Mouse (Mus musculus): ENCODE results near the gene Gm10974. TPM values are rescaled to one million over a fixed set of nuclear protein-coding genes. Genes with fewer than 3 reads are reported as not detected.

Gene Gm10974
- total and polyA plus RNA-seq, 3 experiments, result not detected

- H3K79me2 ChIP-seq (ENCODE audit: control insufficient read depth, insufficient read depth, low read length, poor library complexity), result no peaks in the 10 kb centered on the region
- H3K4me3 ChIP-seq (ENCODE audit: control insufficient read depth in 1 of 2, insufficient read depth in 1 of 2, low read depth in 2 of 2, low read length in 2 of 2), result no peak within 1 kb of the TSS
- TF ChIP-seq MAFK (IDR thresholded peaks at IDR 0.05; ENCODE audit: borderline replicate concordance, low read depth, low read length) (no peak), ZKSCAN1 (IDR thresholded peaks at IDR 0.05; ENCODE audit: low read depth, low read length) (no peak), TAL1 (IDR thresholded peaks at IDR 0.05; ENCODE audit: low read length) (no peak)
- no peaks in the 10 kb centered on the region for H3K4me1 ChIP-seq (ENCODE audit: control insufficient read depth in 1 of 2, insufficient read depth in 2 of 2, low read length in 2 of 2)
- no peaks in the 10 kb centered on the region for H3K36me3 ChIP-seq (ENCODE audit: control insufficient read depth in 1 of 2, insufficient read depth in 2 of 2, low read length in 2 of 2)
- no peak for DNase-seq (ENCODE audit: low read depth, low spot score)
- no peaks in the 10 kb centered on the region for H3K27me3 ChIP-seq (ENCODE audit: control insufficient read depth in 1 of 2, insufficient read depth in 2 of 2, low read length in 2 of 2)
- H3K9me3 ChIP-seq (replicated peaks; ENCODE audit: insufficient read depth, low read length), result no peaks in the 10 kb centered on the region
- no peak within 1 kb of the TSS for H3K9ac ChIP-seq (ENCODE audit: control insufficient read depth, low read depth, low read length, poor library complexity, severe bottlenecking)
- H3K27ac ChIP-seq (ENCODE audit: control insufficient read depth, low read depth, low read length), result no peak within 1 kb of the TSS
Observed at GRCm38 (mm10) chr7:66427437-66428161, 61.9 kb downstream of the Gm10974 start, which contains the start of gene Aldh1a3. Gene Aldh1a3, minus strand, starts transcription at chr7:66427517.

- peak; percentile 64 for DNase-seq (ENCODE audit: low read depth, low spot score)
- Histone ChIP-seq H3K9ac (ENCODE audit: control insufficient read depth, low read depth, low read length, poor library complexity, severe bottlenecking) (no peak overlapping the region), H3K4me1 (ENCODE audit: control insufficient read depth in 1 of 2, insufficient read depth in 2 of 2, low read length in 2 of 2) (no peaks in the 10 kb centered on the region), H3K9me3 (replicated peaks; ENCODE audit: insufficient read depth, low read length) (no peaks in the 10 kb centered on the region), H3K36me3 (ENCODE audit: control insufficient read depth in 1 of 2, insufficient read depth in 2 of 2, low read length in 2 of 2) (no peaks in the 10 kb centered on the region), H3K27me3 (ENCODE audit: control insufficient read depth in 1 of 2, insufficient read depth in 2 of 2, low read length in 2 of 2) (no peaks in the 10 kb centered on the region), H3K27ac (ENCODE audit: control insufficient read depth, low read depth, low read length) (no peak overlapping the region), H3K4me3 (ENCODE audit: control insufficient read depth in 1 of 2, insufficient read depth in 1 of 2, low read depth in 2 of 2, low read length in 2 of 2) (no peak overlapping the region), H3K79me2 (ENCODE audit: control insufficient read depth, insufficient read depth, low read length, poor library complexity) (no peaks in the 10 kb centered on the region)
- no peak for TF ChIP-seq POLR2AphosphoS2 (IDR thresholded peaks at IDR 0.05; ENCODE audit: low read length)
- peak; percentile 95 for TF ChIP-seq SMC3 (IDR thresholded peaks at IDR 0.05; ENCODE audit: low read depth, low read length)
- peak; percentile 70 for TF ChIP-seq RAD21 (IDR thresholded peaks at IDR 0.05; ENCODE audit: low read depth, low read length)
- no peak for TF ChIP-seq UBTF (IDR thresholded peaks at IDR 0.05; ENCODE audit: borderline replicate concordance, insufficient read depth, low read depth, low read length)
- no peak for TF ChIP-seq HCFC1 (IDR thresholded peaks at IDR 0.05; ENCODE audit: low read depth, low read length)
- peak; percentile 80 for TF ChIP-seq ZC3H11A (IDR thresholded peaks at IDR 0.05; ENCODE audit: low read depth, low read length)
- TF ChIP-seq CTCF (IDR thresholded peaks at IDR 0.05 in 2 of 3, conservative IDR thresholded peaks at IDR 0.05 in 1 of 3; ENCODE audit: control insufficient read depth in 1 of 3, insufficient read depth in 1 of 3, low read depth in 2 of 3, low read length in 3 of 3, poor library complexity in 1 of 3, severe bottlenecking in 1 of 3), result peak; percentile 80 to 99 (median 84)
- TF ChIP-seq TCF12 (IDR thresholded peaks at IDR 0.05; ENCODE audit: low read depth, low read length), result no peak
Observed at GRCm38 (mm10) chr7:66434453-66434935, 68.8 kb downstream of the Gm10974 start.

Other genes starting within 250 kb of the Gm10974 start
- 9.1 and 9.8 TPM in 2 replicates for gene Lrrk1, start 22.4 kb downstream of the Gm10974 start, total RNA-seq (2012; rRNA removed)
- 10 to 100 TPM in 1 of 2 experiments, not detected in 1; 19.1 TPM for gene Lrrk1, start 22.4 kb downstream of the Gm10974 start, polyA plus RNA-seq (2012; ENCODE audit: insufficient read depth in 1 of 2, insufficient read length in 2 of 2, low read depth in 1 of 2, low replicate concordance in 2 of 2, missing spikeins in 1 of 2)
- gene Aldh1a3, start 61.6 kb downstream of the Gm10974 start, total RNA-seq (2012; rRNA removed), result 13.4 and 31.8 TPM in 2 replicates
- gene Aldh1a3, start 61.6 kb downstream of the Gm10974 start, polyA plus RNA-seq (2012; ENCODE audit: insufficient read depth in 1 of 2, insufficient read length in 2 of 2, low read depth in 1 of 2, low replicate concordance in 2 of 2, missing spikeins in 1 of 2), result 10 to 100 TPM in 1 of 2 experiments, not detected in 1; 43.4 TPM

Data from MEL (cell line).